Mouse (Mus musculus) embryonic fibroblast, embryonic 13.5 days (primary cell): Measurements from ENCODE around the gene Stard13. TPM values are rescaled to one million over a fixed set of nuclear protein-coding genes. Genes with fewer than 3 reads are reported as not detected.
A peak's percentile ranks its signal among the peaks of the same experiment; 100 is the strongest.

ENCODE experiments used
- H3K27ac ChIP-seq: 2 replicates; pipeline ENCODE4 v1.5.1; 2012; ENCODE audit warnings: low read length, control low read depth, inconsistent platforms; ENCODE audit not compliant: insufficient read depth
- H3K4me1 ChIP-seq: 2 replicates; pipeline ENCODE4 v1.6.1; 2011; ENCODE audit warnings: low read length; ENCODE audit not compliant: control insufficient read depth, insufficient read depth
- H3K4me3 ChIP-seq: 2 replicates; pipeline ENCODE4 v1.5.1; 2011; ENCODE audit warnings: mild to moderate bottlenecking, control low read depth, low read length; ENCODE audit not compliant: insufficient read depth
- CTCF ChIP-seq: IDR thresholded peaks from 2 replicates; pipeline ENCODE4 v1.5.1; 2011; ENCODE audit warnings: mild to moderate bottlenecking, control low read depth, low read length, moderate library complexity, borderline replicate concordance; ENCODE audit not compliant: insufficient read depth
- POLR2A ChIP-seq: IDR thresholded peaks from 2 replicates; pipeline ENCODE4 v1.6.1; 2011; ENCODE audit warnings: low read depth, mild to moderate bottlenecking, control low read depth, low read length, moderate library complexity
- polyA plus RNA-seq: library from polyadenylated mRNA; stranded (reverse); fragments of >200 nt; gene quantifications from 2 replicates; pipeline ENCODE4 v1.2.4, GENCODE M21; 2011; ENCODE audit warnings: low read depth; ENCODE audit not compliant: missing spikeins, insufficient read length

The Stard13 gene
- polyA plus RNA-seq, 1 experiment = 19.1 TPM

DNA sequence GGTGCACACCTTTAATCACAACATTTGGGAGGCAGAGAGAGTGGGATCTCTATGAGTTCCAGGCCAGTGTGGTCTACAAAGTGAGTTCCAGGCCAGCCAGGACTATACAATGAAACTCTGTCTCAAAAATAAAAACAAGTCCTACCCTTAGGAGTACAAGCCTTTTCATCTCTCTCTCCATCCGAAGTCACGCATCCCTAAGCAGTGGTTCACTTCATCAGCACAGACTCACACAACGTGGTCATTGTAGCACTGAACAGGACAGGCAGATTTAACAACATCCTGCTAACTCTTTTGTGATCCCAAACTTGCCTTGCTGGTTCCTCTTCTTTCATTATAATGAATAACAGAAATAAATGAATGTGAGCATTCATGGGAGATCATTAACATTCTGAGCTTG is 32.4 kb downstream of the Stard13 start:
- Histone ChIP-seq H3K27ac (no peak overlapping the region), H3K4me1 (peaks cover 11% of the 10 kb centered on the region), H3K4me3 (no peak overlapping the region)
- TF ChIP-seq POLR2A = no peak

DNA sequence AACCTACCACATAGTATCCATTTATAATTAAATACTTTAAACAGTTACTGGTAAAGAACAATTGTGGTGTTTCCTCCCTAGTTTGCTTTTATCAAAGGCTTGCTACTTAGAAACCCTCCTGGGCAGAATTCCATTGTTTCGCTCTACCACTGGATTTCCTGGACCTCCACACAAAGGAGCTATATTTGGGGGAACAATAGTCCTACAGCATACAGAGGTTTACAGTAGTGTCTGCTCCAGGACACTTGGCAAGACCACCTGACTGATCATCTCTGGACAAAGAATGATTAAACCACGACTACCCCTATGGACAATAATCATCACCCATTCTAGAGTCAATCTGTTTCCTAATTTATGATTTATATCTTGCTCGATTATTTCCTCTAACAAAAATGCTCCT is 34.4 kb downstream of the Stard13 start:
- Histone ChIP-seq H3K4me1 (peaks cover 16% of the 10 kb centered on the region), H3K4me3 (no peak overlapping the region), H3K27ac (no peak overlapping the region)
- TF ChIP-seq POLR2A (no peak), CTCF (no peak)

DNA sequence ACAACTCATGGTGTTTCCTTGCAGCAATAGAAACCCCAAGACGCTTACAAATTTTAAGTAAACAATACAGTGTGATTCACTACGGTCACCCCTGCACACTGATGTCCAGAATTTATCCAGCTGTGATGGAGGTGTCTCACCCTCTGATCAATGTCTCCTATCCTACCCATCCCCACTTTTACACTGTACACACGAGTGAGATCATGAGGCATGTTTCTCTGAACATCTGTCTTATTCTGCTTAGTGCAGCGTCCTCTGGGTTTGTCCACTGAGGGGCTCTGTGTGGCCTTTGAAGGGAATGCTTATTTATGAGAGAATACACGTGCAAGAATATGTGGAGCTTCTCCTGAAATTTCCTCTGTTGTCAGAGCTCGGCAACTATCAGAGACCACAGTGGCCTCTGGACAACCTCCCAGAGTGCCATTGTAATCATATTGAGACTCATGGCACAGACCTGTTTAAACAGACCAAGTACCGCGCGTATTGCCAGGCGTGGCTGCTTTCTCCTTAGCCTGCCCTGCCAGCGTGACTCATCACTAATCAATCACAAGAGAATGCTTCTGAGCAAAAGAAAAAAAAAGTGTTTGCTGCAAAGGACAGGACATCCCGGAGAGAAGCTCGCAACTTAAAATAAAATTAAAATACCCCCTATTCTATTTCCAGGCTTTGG is 36.9 kb downstream of the Stard13 start:
- TF ChIP-seq POLR2A = no peak
- no peak for TF ChIP-seq CTCF

DNA sequence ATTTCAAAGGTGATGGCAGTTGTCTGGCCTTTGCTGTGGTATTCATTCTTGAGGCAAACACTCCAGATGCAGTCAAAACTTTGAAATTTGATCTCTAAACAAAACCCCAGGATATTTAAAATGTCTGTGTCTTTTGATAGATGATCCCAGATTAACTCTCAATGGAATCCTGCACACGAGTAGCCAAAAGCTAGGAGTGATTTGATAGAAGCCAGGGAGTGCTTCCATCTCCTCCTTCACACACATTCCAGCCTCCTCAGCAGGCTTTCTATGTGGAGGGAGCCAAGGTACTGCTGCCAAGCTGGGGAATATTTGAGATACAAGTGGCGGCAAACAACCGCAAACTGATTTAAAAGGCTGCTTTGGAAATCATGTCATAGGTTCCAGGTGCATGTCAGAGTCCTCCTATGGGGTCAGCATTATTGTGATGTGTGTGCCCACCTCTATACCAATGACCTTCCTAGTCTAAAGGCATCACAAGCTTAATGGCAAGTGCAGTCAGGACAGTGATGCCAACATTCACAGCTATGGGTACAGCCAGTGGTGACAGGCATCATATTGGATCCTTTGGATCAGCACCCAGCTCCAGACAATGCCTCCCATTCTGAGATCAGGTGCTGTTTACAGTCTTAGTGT is 39.6 kb downstream of the Stard13 start:
- Histone ChIP-seq H3K4me3 (no peak overlapping the region), H3K4me1 (peaks cover 28% of the 10 kb centered on the region), H3K27ac (no peak overlapping the region)
- TF ChIP-seq CTCF (no peak), POLR2A (no peak)

More for the DNA sequence above, 36.9 kb downstream of the Stard13 start:
- Histone ChIP-seq H3K4me3 (no peak overlapping the region), H3K4me1 (peaks cover 25% of the 10 kb centered on the region), H3K27ac (no peak overlapping the region)

DNA sequence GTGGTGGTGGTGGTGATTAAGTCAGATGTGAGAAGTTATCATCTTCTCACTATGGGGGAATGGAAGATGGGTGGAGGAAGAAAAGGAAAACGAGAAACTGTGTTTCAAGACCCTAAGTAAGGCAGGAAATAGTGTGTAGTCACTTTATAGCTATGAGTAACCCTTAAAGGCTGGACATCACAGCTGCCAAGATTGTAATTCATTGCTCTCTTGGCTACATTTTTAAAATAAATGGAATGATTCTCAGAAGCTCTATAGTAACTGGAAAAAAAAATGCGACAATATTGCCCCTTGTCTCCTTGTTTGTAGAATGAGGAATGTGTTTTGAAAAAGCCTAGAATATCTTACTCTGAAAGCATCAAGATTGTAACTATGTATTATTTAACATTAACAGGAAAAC is 41.4 kb downstream of the Stard13 start:
- peak overlapping the region; percentile 98 for H3K27ac ChIP-seq
- H3K4me3 ChIP-seq = no peak overlapping the region
- H3K4me1 ChIP-seq = peaks cover 27% of the 10 kb centered on the region
- no peak for TF ChIP-seq CTCF
- TF ChIP-seq POLR2A = no peak

DNA sequence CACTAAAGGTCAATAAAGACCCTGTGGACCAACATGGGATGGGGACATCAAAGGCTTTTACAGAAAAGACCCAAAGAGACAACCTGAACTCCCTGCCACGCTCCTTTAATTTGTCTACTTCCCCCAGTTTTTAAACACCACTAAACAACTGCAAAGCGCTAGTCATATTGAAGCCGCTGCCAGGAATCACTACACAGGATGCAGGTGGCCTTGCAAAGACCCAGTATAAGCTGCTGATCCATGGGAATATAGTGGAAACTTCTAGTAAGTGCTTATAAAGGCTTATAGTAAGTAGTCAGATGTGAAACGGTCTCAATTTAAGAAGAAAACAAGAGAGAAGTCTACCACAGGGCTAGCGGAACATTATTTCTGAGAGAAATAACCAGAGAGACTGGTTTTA is 42.9 kb downstream of the Stard13 start:
- Histone ChIP-seq H3K4me1 (peaks cover 27% of the 10 kb centered on the region), H3K27ac (peak overlapping the region; percentile 98; the same call in 1 of the 2 replicates), H3K4me3 (no peak overlapping the region)
- no peak for TF ChIP-seq POLR2A
- no peak for TF ChIP-seq CTCF

DNA sequence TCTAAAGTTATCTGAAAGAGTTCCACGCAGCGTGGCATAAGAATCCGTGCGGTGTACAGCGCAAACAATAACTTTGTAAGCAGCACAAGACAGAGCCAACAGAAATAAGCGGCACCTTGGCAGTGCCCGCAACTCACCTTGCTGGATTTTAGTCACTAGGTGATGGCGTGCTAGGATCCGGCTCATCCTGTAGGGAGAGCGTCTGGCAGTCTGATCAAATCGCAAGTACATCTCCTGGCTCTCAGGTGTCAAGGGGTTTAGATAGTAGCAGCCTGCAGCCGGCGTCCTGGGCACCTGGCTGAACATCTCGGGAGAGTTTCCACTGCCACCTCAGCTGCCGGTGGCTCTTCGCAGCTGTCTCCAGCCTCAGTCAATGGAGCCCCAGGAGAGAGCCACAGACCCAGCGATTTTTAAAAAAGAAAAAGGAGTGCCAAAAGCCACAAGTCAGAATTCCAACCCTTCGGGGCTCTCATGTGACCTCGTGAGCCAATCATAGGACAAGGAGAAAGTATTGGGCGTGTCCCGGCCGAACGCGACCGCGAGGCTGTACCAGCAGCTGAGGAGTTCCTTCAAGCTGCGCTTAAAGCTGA is 43.8 kb downstream of the Stard13 start:
- no peak for TF ChIP-seq CTCF
- peak; percentile 70; the same call in 1 of the 2 replicates for TF ChIP-seq POLR2A
- Histone ChIP-seq H3K4me1 (peaks cover 30% of the 10 kb centered on the region), H3K4me3 (peak overlapping the region; percentile 82), H3K27ac (peak overlapping the region; percentile 60)

DNA sequence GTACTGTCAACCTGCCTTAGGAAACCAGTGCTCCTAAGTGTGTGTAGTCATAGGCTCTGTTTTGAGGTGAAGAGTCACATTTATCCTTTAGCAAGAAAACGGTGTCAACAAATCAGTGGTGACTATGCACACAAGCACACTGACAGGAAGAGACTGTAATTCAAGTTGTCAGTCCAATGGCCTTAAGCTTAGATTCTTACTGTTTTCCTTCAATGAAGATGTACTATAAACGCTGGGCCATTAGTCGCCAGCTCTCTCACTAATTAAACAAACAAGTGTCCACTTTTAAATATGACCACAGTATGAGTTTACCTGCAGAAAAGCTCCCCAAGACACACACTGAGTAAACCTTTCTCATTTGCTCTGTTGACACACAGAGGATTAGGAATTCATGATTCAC is 44.3 kb downstream of the Stard13 start:
- Histone ChIP-seq H3K27ac (peak overlapping the region; percentile 60), H3K4me1 (peaks cover 29% of the 10 kb centered on the region), H3K4me3 (peak overlapping the region; percentile 82)
- TF ChIP-seq CTCF = no peak
- TF ChIP-seq POLR2A = no peak

DNA sequence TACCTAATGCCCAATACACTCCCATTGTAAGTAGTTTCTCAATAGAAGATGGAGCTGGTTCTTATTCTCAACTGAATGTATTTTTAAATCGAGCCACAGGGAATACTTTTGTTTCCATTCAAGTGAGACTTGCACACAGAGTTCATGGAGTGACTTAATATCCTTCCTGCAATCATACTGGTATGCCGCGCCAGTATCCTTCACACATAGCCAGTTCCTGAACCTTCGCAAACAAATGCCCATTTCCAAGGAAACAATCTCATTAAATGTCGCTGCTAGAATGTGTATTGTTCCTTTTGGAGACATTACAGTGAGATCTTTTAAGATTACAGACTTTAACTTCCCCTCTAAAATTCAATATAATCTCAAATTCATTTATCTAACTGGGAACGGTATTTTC is 45.0 kb downstream of the Stard13 start:
- peaks cover 29% of the 10 kb centered on the region for H3K4me1 ChIP-seq
- TF ChIP-seq CTCF (no peak), POLR2A (no peak)
- peak overlapping the region; percentile 51 for H3K4me3 ChIP-seq
- no peak overlapping the region for H3K27ac ChIP-seq

DNA sequence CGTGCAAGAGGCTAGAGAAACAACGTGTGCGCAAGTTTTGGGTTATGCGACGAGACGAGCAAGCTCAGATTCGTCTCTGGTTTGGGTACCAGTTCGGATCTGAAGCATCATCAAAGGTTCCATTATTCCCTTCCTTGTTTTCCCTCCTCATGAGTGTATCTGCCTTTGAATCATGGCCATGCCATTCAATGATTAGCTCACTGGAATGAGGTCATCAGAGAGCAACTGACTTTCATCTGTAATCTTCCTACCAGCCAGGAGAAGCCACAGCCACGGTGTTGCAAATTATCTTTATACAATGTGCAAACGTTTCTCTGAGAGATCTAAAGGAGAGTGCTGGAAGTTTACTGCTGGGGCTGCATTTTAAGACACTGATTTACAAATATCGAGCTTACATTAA is 46.3 kb downstream of the Stard13 start:
- no peak for TF ChIP-seq CTCF
- TF ChIP-seq POLR2A = no peak
- Histone ChIP-seq H3K27ac (no peak overlapping the region), H3K4me3 (peak overlapping the region; percentile 19), H3K4me1 (peaks cover 27% of the 10 kb centered on the region)
